Comparison of ENCODE assay signal across 8 mouse cellular contexts in the genomic region with DNA sequence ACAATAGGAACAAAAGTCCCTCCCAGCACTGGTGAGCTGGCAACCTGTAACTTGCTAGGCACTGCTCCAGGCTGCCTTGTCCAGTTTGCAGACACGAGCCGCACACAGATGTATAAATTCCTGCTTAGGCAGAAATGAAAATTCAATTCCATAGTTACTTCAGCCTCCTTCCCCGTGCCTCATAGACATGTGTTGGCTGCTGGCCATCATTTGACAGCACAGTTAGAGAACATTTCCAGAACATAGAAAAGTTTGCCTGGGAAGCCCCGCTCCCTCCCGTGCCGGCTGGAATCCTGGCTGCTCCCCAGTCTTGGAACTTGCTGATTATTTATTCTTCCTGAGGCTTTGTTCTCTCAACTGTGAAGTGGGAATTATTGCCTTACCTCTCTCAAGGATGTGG.
DNase-seq lines count a peak whose midpoint lies in the region; ATAC-seq lines count a peak whose summit lies in the region.

No protein-coding gene starts in this region.

- H3K27ac ChIP-seq in forebrain, embryonic 12.5 days: peak overlapping the region; percentile 75; the same call in 1 of the 2 replicates
- no peak overlapping the region for H3K27ac ChIP-seq in neural tube, embryonic 14.5 days (ENCODE audit: low read depth, low read length)

- peaks cover 43% of the 10 kb centered on the region for H3K4me1 ChIP-seq in forebrain, embryonic 12.5 days
- no peaks in the 10 kb centered on the region; the same call in 1 of the 2 replicates for H3K4me1 ChIP-seq in neural tube, embryonic 14.5 days (ENCODE audit: control insufficient read depth, insufficient read depth, low read length)

- WGBS in forebrain, embryonic 12.5 days: 15% methylated on average over 6 of the region's 6 CpGs
- 29% methylated on average over 6 of the region's 6 CpGs for WGBS in neural tube, embryonic 14.5 days

- no peak overlapping the region for H3K4me3 ChIP-seq in forebrain, embryonic 12.5 days (replicated peaks)
- H3K4me3 ChIP-seq in neural tube, embryonic 14.5 days (ENCODE audit: low read depth, low read length): no peak overlapping the region

- H3K36me3 ChIP-seq in forebrain, embryonic 12.5 days (replicated peaks): no peaks in the 10 kb centered on the region
- H3K36me3 ChIP-seq in neural tube, embryonic 14.5 days (ENCODE audit: control insufficient read depth, insufficient read depth, low read length): no peaks in the 10 kb centered on the region

- no peak overlapping the region for H3K9ac ChIP-seq in forebrain, embryonic 12.5 days
- H3K9ac ChIP-seq in neural tube, embryonic 14.5 days (replicated peaks; ENCODE audit: low read depth, low read length): no peak overlapping the region

- peak; percentile 51 for DNase-seq in retina, postnatal 1 day
- DNase-seq in retina, embryonic 14.5 days (ENCODE audit: low spot score): no peak
- DNase-seq in heart, postnatal 14 days: peak; percentile 68 to 69
- DNase-seq in layer of hippocampus, adult 9-11 months: peak; percentile 56
- DNase-seq in embryo, embryonic 10.5 days (ENCODE audit: low spot score): no peak
- DNase-seq in thymus, adult 18-20 months: no peak

- no peak overlapping the region for H3K4me2 ChIP-seq in forebrain, embryonic 12.5 days
- no peak overlapping the region for H3K4me2 ChIP-seq in neural tube, embryonic 14.5 days (ENCODE audit: low read depth, low read length)

- H3K27me3 ChIP-seq in forebrain, embryonic 12.5 days: no peaks in the 10 kb centered on the region
- H3K27me3 ChIP-seq in neural tube, embryonic 14.5 days (ENCODE audit: control insufficient read depth, insufficient read depth, low read length): no peaks in the 10 kb centered on the region

- peak; percentile 47; the same call in 1 of the 2 replicates for ATAC-seq in forebrain, embryonic 12.5 days (ENCODE audit: low FRiP score)
- peak; percentile 18; the same call in 1 of the 2 replicates for ATAC-seq in neural tube, embryonic 14.5 days (ENCODE audit: low read depth)

- no peaks in the 10 kb centered on the region for H3K9me3 ChIP-seq in forebrain, embryonic 12.5 days
- H3K9me3 ChIP-seq in neural tube, embryonic 14.5 days (ENCODE audit: control insufficient read depth, low read length): no peaks in the 10 kb centered on the region

- intact Hi-C loops in heart, postnatal 14 days (cut with DNase I): no loop called here

Comparison
In these comparisons a context has a peak if more than half of its experiments do, and no peak if none do; other contexts are left out.
1. DNase-seq: peak in retina, postnatal 1 day (single experiment), heart, postnatal 14 days (2 of 2) and layer of hippocampus, adult 9-11 months (single experiment); none in retina, embryonic 14.5 days (single experiment), embryo, embryonic 10.5 days (single experiment) and thymus, adult 18-20 months (0 of 2).